Mouse (Mus musculus): ENCODE measurements at regions not wholly inside any gene's neighbourhood (a gene's known extent, or its start where the extent isn't known, plus 50 kb on each side); places are given as distances from the start of the nearest gene placed in this dataset.

DNA sequence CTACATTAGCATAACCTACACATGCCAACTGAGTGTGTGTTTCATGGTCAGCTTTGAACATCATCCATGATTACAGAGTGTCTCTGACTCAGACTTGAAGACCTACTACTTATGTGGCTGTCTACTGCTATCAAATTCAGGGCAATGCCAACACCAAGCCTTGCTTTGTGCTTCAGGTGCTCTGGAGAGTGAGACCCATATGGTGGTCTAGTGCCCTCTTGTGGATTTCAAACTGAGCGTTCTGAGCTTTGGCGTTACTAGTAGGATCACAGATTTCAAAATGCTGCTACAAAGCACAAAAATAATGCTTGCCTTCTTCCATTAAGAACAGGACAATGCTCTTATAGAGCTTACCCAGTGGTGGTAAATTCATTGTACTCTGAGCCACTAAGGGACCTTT lies 258.8 kb upstream of the Tnp1 start:
- TF ChIP-seq EP300 (IDR thresholded peaks at IDR 0.05; ENCODE audit: low read depth in 1 of 2, low read length in 2 of 2) (no peak), CTCF (IDR thresholded peaks at IDR 0.05 in 2 of 3, conservative IDR thresholded peaks at IDR 0.05 in 1 of 3; ENCODE audit: control insufficient read depth in 1 of 3, insufficient read depth in 1 of 3, low read depth in 2 of 3, low read length in 3 of 3, poor library complexity in 1 of 3, severe bottlenecking in 1 of 3) (no peak; a peak in 1 of 6 replicates), RCOR1 (IDR thresholded peaks at IDR 0.05; ENCODE audit: low read depth, low read length) (no peak), POLR2A (IDR thresholded peaks at IDR 0.05; ENCODE audit: control insufficient read depth in 1 of 2, insufficient read depth in 1 of 2, low read depth in 1 of 2, low read length in 2 of 2, poor library complexity in 1 of 2) (no peak), CHD2 (IDR thresholded peaks at IDR 0.05; ENCODE audit: low read length) (no peak), ETS1 (IDR thresholded peaks at IDR 0.05; ENCODE audit: low read depth, low read length) (no peak), TCF12 (IDR thresholded peaks at IDR 0.05; ENCODE audit: low read depth, low read length) (no peak), GATA1 (IDR thresholded peaks at IDR 0.05; ENCODE audit: low read depth, low read length) (no peak), MYC (IDR thresholded peaks at IDR 0.05; ENCODE audit: low read depth, low read length) (no peak), ZC3H11A (IDR thresholded peaks at IDR 0.05; ENCODE audit: low read depth, low read length) (no peak), MAX (IDR thresholded peaks at IDR 0.05; ENCODE audit: low read length) (no peak), SIN3A (IDR thresholded peaks at IDR 0.05; ENCODE audit: low read length) (no peak), CHD1 (IDR thresholded peaks at IDR 0.05; ENCODE audit: low read depth, low read length) (no peak)
